Mouse (Mus musculus) kidney, postnatal 0 days (tissue): ENCODE data around the gene Ccdc30. TPM values are rescaled to one million over a fixed set of nuclear protein-coding genes. Genes with fewer than 3 reads are reported as not detected.

Source experiments
- ATAC-seq: fragments of 200-750 bp; cut with Nextera tagmentation; replicated peaks from 2 replicates; pipeline ENCODE4 v1.8.0; 2017; ENCODE audit warnings: low read depth, moderate number of reproducible peaks, moderate TSS enrichment, moderate library complexity; ENCODE audit not compliant: low FRiP score
- DNase-seq: peaks from one replicate; pipeline ENCODE4 v3.0.0-alpha.2; 2016; ENCODE audit warnings: low spot score
- H3K27ac ChIP-seq: fragments of 300-500 bp; sonication (generic); 2 replicates; pipeline ENCODE4 v1.5.1; 2014; ENCODE audit warnings: mild to moderate bottlenecking
- H3K27me3 ChIP-seq: fragments of 300-500 bp; sonication (generic); 2 replicates; pipeline ENCODE4 v1.6.1; 2014; ENCODE audit warnings: low read length, mixed read lengths; ENCODE audit not compliant: insufficient read depth
- H3K36me3 ChIP-seq: fragments of 300-500 bp; sonication (generic); 2 replicates; pipeline ENCODE4 v1.6.1; 2014; ENCODE audit warnings: low read length, mixed read lengths; ENCODE audit not compliant: insufficient read depth
- H3K4me1 ChIP-seq: fragments of 300-500 bp; sonication (generic); replicated peaks from 2 replicates; pipeline ENCODE4 v1.6.1; 2014; ENCODE audit warnings: antibody characterized with exemption, low read length, mixed read lengths; ENCODE audit not compliant: insufficient read depth
- H3K4me2 ChIP-seq: fragments of 300-500 bp; sonication (generic); 2 replicates; pipeline ENCODE4 v1.6.1; 2014; ENCODE audit warnings: mild to moderate bottlenecking, low read length, moderate library complexity, mixed read lengths
- H3K4me3 ChIP-seq: fragments of 300-500 bp; sonication (generic); replicated peaks from 2 replicates; pipeline ENCODE4 v1.5.1; 2014; ENCODE audit warnings: low read depth, low read length
- H3K9ac ChIP-seq: fragments of 300-500 bp; sonication (generic); 2 replicates; pipeline ENCODE4 v1.6.1; 2014; ENCODE audit warnings: low read depth, low read length
- H3K9me3 ChIP-seq: fragments of 300-500 bp; sonication (generic); replicated peaks from 2 replicates; pipeline ENCODE4 v1.6.1; 2016; ENCODE audit warnings: low read length, inconsistent platforms, mixed read lengths
- CTCF ChIP-seq: IDR thresholded peaks from 2 replicates; pipeline ENCODE4 v1.5.1; 2016; ENCODE audit warnings: antibody characterized with exemption, low read depth, mild to moderate bottlenecking, moderate library complexity
- WGBS: fragments of 180-500 bp; shearing (Covaris S2); extraction: QIAGEN DNeasy Blood & Tissue Kit; methylation state at CpG from one replicate; pipeline ENCODE4 v1.1.7; 2014; 5-methylcytosine and 5-hydroxymethylcytosine counted together
- polyA plus RNA-seq: library from polyadenylated mRNA; unstranded; fragments of >200 nt; fragmentation: Nextera tagmentation; extraction: Ambion mirVana; gene quantifications from 2 replicates; pipeline ENCODE4 v1.2.1, GENCODE M21; 2015

The Ccdc30 gene
- polyA plus RNA-seq, 1 experiment from 2014 or later = 6.6 TPM

GRCm38 (mm10) chr4:119369460-119369859, 45.9 kb downstream of the Ccdc30 start:
- Histone ChIP-seq H3K4me2 (no peak overlapping the region), H3K27ac (no peak overlapping the region), H3K27me3 (no peaks in the 10 kb centered on the region), H3K4me3 (no peak overlapping the region), H3K4me1 (no peaks in the 10 kb centered on the region), H3K36me3 (no peaks in the 10 kb centered on the region), H3K9ac (no peak overlapping the region), H3K9me3 (no peaks in the 10 kb centered on the region)
- no peak for TF ChIP-seq CTCF
- ATAC-seq (no peak), DNase-seq (no peak)
- 85% methylated on average over 6 of the region's 6 CpGs for WGBS

- Histone ChIP-seq H3K9ac (no peak overlapping the region), H3K4me3 (no peak overlapping the region), H3K27me3 (no peaks in the 10 kb centered on the region), H3K4me1 (no peaks in the 10 kb centered on the region), H3K4me2 (no peak overlapping the region), H3K27ac (no peak overlapping the region), H3K36me3 (no peaks in the 10 kb centered on the region), H3K9me3 (no peaks in the 10 kb centered on the region)
- WGBS = 50% methylated on average over 4 of the region's 4 CpGs
- ATAC-seq (no peak), DNase-seq (peak; percentile 16)
- no peak for TF ChIP-seq CTCF
These were observed 48.4 kb downstream of the Ccdc30 start for GRCm38 (mm10) chr4:119366758-119367526.

GRCm38 (mm10) chr4:119362231-119362630, 53.1 kb downstream of the Ccdc30 start:
- Histone ChIP-seq H3K9ac (no peak overlapping the region), H3K27ac (no peak overlapping the region), H3K4me1 (no peaks in the 10 kb centered on the region), H3K4me2 (no peak overlapping the region), H3K36me3 (no peaks in the 10 kb centered on the region), H3K27me3 (no peaks in the 10 kb centered on the region), H3K4me3 (no peak overlapping the region), H3K9me3 (no peaks in the 10 kb centered on the region)
- WGBS = 84% methylated on average over 3 of the region's 3 CpGs
- DNase-seq (no peak), ATAC-seq (no peak)
- no peak for TF ChIP-seq CTCF

GRCm38 (mm10) chr4:119359196-119359971, 55.9 kb downstream of the Ccdc30 start:
- Histone ChIP-seq H3K9me3 (no peaks in the 10 kb centered on the region), H3K36me3 (no peaks in the 10 kb centered on the region), H3K27me3 (no peaks in the 10 kb centered on the region), H3K4me3 (peak overlapping the region; percentile 21), H3K27ac (peak overlapping the region; percentile 58; the same call in 1 of the 2 replicates), H3K4me1 (no peaks in the 10 kb centered on the region), H3K4me2 (peak overlapping the region; percentile 56), H3K9ac (peak overlapping the region; percentile 57; the same call in 1 of the 2 replicates)
- DNase-seq (peak; percentile 47), ATAC-seq (no peak; the same call in 1 of the 2 replicates)
- peak; percentile 35; the same call in 1 of the 2 replicates for TF ChIP-seq CTCF
- 4% methylated on average over 30 of the region's 30 CpGs for WGBS

GRCm38 (mm10) chr4:119345508-119345907, 69.8 kb downstream of the Ccdc30 start:
- Histone ChIP-seq H3K9me3 (no peaks in the 10 kb centered on the region), H3K27ac (no peak overlapping the region), H3K4me2 (no peak overlapping the region), H3K9ac (no peak overlapping the region), H3K4me3 (no peak overlapping the region), H3K36me3 (no peaks in the 10 kb centered on the region), H3K4me1 (no peaks in the 10 kb centered on the region), H3K27me3 (no peaks in the 10 kb centered on the region)
- WGBS = 91% methylated on average over 6 of the region's 6 CpGs
- TF ChIP-seq CTCF = no peak
- ATAC-seq (no peak), DNase-seq (no peak)

- peak; percentile 82 for TF ChIP-seq CTCF
- Histone ChIP-seq H3K36me3 (no peaks in the 10 kb centered on the region), H3K4me3 (no peak overlapping the region), H3K4me2 (no peak overlapping the region), H3K27me3 (no peaks in the 10 kb centered on the region), H3K9ac (no peak overlapping the region), H3K9me3 (no peaks in the 10 kb centered on the region), H3K27ac (0 out of 2 replicates have a peak overlapping the region, but pooled peaks have one; percentile 13), H3K4me1 (no peaks in the 10 kb centered on the region)
- peak; percentile 79; the same call in 1 of the 2 replicates for ATAC-seq
- 7% methylated on average over 10 of the region's 10 CpGs for WGBS
- peak; percentile 70 for DNase-seq
These were observed 76.4 kb downstream of the Ccdc30 start for GRCm38 (mm10) chr4:119338861-119339361.
